23 mouse cellular contexts compared by ENCODE assay signal in genomic region chr11:3859778-3860177, GRCm38 (mm10). TPM values are rescaled to one million over a fixed set of nuclear protein-coding genes. Genes with fewer than 3 reads are reported as not detected.
A peak's percentile ranks its signal among the peaks of the same experiment; 100 is the strongest.
DNase-seq lines count a peak whose midpoint lies in the region; ATAC-seq and TF ChIP-seq lines count a peak whose summit lies in the region.
"Had no signal": no experiment of that assay in that cellular context is flagged by ENCODE, and none has a peak within 500 bp of the region (broad histone marks: within the 10 kb centered on the region; RNA-seq: fewer than 3 reads in every experiment).

No protein-coding gene starts in this region.

- no peak overlapping the region for H3K9ac ChIP-seq in hindbrain, embryonic 13.5 days
- H3K9ac ChIP-seq: embryonic facial prominence, embryonic 13.5 days; embryonic facial prominence, embryonic 15.5 days; forebrain, embryonic 12.5 days had no signal

- H3K27ac ChIP-seq in layer of hippocampus, adult 2 months, result peak overlapping the region; percentile 36; the same call in 1 of the 2 replicates
- peak overlapping the region; percentile 6; the same call in 1 of the 2 replicates for H3K27ac ChIP-seq in olfactory bulb, adult 2 months (ENCODE audit: insufficient read depth, low read depth, low read length)
- H3K27ac ChIP-seq in hindbrain, embryonic 13.5 days, result no peak overlapping the region
- H3K27ac ChIP-seq: embryonic facial prominence, embryonic 13.5 days; embryonic facial prominence, embryonic 15.5 days; forebrain, embryonic 10.5 days; forebrain, embryonic 12.5 days had no signal

- no peak overlapping the region for H3K4me2 ChIP-seq in hindbrain, embryonic 13.5 days
- H3K4me2 ChIP-seq: embryonic facial prominence, embryonic 13.5 days; embryonic facial prominence, embryonic 15.5 days; forebrain, embryonic 12.5 days had no signal

- no peak for TF ChIP-seq POLR2A in olfactory bulb, adult 2 months (IDR thresholded peaks at IDR 0.05; ENCODE audit: insufficient read depth, low read depth, low read length)

- H3K9me3 ChIP-seq in hindbrain, embryonic 13.5 days, result no peaks in the 10 kb centered on the region
- H3K9me3 ChIP-seq: embryonic facial prominence, embryonic 13.5 days; embryonic facial prominence, embryonic 15.5 days; forebrain, embryonic 10.5 days; forebrain, embryonic 12.5 days; G1E had no signal

- WGBS in olfactory bulb, adult 2 months, result 58% methylated on average over 4 of the region's 4 CpGs
- WGBS in hindbrain, embryonic 13.5 days, result 90% methylated on average over 4 of the region's 4 CpGs

- no peaks in the 10 kb centered on the region for H3K79me3 ChIP-seq in C2C12 (ENCODE audit: low read depth)

- no peaks in the 10 kb centered on the region for H3K79me2 ChIP-seq in C2C12 (ENCODE audit: control insufficient read depth, insufficient read depth)

- H3K4me3 ChIP-seq in layer of hippocampus, adult 2 months, result peak overlapping the region; percentile 72
- no peak overlapping the region for H3K4me3 ChIP-seq in C2C12 (ENCODE audit: insufficient read depth, poor library complexity, severe bottlenecking)
- no peak overlapping the region for H3K4me3 ChIP-seq in olfactory bulb, adult 2 months (ENCODE audit: insufficient read depth, low read depth, low read length)
- no peak overlapping the region for H3K4me3 ChIP-seq in hindbrain, embryonic 13.5 days
- H3K4me3 ChIP-seq: embryonic facial prominence, embryonic 13.5 days; embryonic facial prominence, embryonic 15.5 days; erythroblast, embryonic 14.5 days; forebrain, embryonic 10.5 days; forebrain, embryonic 12.5 days had no signal

- no peak for ATAC-seq in hindbrain, embryonic 13.5 days (ENCODE audit: low FRiP score)
- ATAC-seq: forebrain, embryonic 14.5 days; forebrain, embryonic 16.5 days had no signal

- no peak for TF ChIP-seq CTCF in layer of hippocampus, adult 2 months (conservative IDR thresholded peaks at IDR 0.05)
- no peak for TF ChIP-seq CTCF in C2C12 (IDR thresholded peaks at IDR 0.05; ENCODE audit: control insufficient read depth, insufficient read depth, insufficient read length)
- TF ChIP-seq CTCF in olfactory bulb, adult 2 months (IDR thresholded peaks at IDR 0.05; ENCODE audit: insufficient read depth, low read depth, low read length), result no peak

- H3ac ChIP-seq in C2C12 (ENCODE audit: control insufficient read depth, insufficient read length, low read depth), result no peak overlapping the region

- no peaks in the 10 kb centered on the region for H3K36me3 ChIP-seq in C2C12 (ENCODE audit: control insufficient read depth, insufficient read depth)
- no peaks in the 10 kb centered on the region for H3K36me3 ChIP-seq in hindbrain, embryonic 13.5 days
- H3K36me3 ChIP-seq: embryonic facial prominence, embryonic 13.5 days; embryonic facial prominence, embryonic 15.5 days; forebrain, embryonic 10.5 days; forebrain, embryonic 12.5 days; G1E had no signal

- no peaks in the 10 kb centered on the region for H3K27me3 ChIP-seq in C2C12 (ENCODE audit: control insufficient read depth, insufficient read depth, insufficient read length)
- peaks cover 19% of the 10 kb centered on the region for H3K27me3 ChIP-seq in hindbrain, embryonic 13.5 days

- DNase-seq in layer of hippocampus, adult 2 months (ENCODE audit: low spot score in 2 of 2), result no peak
- no peak for DNase-seq in layer of hippocampus, adult 9-11 months
- DNase-seq in NIH3T3 (ENCODE audit: low read depth), result peak; percentile 37
- DNase-seq in urinary bladder, postnatal 10 days (ENCODE audit: low spot score), result no peak
- DNase-seq in cerebellum, adult 8-10 months, result no peak
- DNase-seq: adrenal gland, adult 8-10 months; adrenal gland, postnatal 14 days; adrenal gland, postnatal 36 days; B cell, adult 2 months; cerebellum, postnatal 36 days; embryo, embryonic 11 days had no signal

- H3K4me1 ChIP-seq in olfactory bulb, adult 2 months (ENCODE audit: control insufficient read depth, insufficient read depth, low read length), result peaks cover 20% of the 10 kb centered on the region
- H3K4me1 ChIP-seq in hindbrain, embryonic 13.5 days (replicated peaks), result peaks cover 14% of the 10 kb centered on the region

TF ChIP-seq in C2C12, 6 proteins besides CTCF, POLR2A, EP300 and RAD21:
- TF ChIP-seq USF1 (IDR thresholded peaks at IDR 0.05; ENCODE audit: low read depth) (no peak), FOSL1 (IDR thresholded peaks at IDR 0.05; ENCODE audit: insufficient read depth, low read length, poor library complexity, severe bottlenecking) (peak; percentile 57)

RNA-seq across cellular contexts. Expression of gene Osbp2, which starts 3.9 kb away (rescaled TPM):
- 10 to 100 TPM; 81.4 to 86.7 TPM for total RNA-seq in layer of hippocampus, adult 2 months (2021)
- polyA plus RNA-seq in C2C12 (2012; fragmentation: generic; extraction: Trizol), result 2.1 TPM
- polyA plus RNA-seq in olfactory bulb, adult 2 months (2012; ENCODE audit: insufficient read depth, insufficient read length, low replicate concordance, missing spikeins), result not detected in 2 replicates
- 14.5 and 17.4 TPM in 2 replicates for polyA plus RNA-seq in hindbrain, embryonic 13.5 days (2015; fragmentation: Nextera tagmentation; extraction: Ambion mirVana)
- total RNA-seq: common myeloid progenitor, adult 5-6 weeks had no signal
- polyA plus RNA-seq: erythroblast, embryonic 14.5 days; G1E had no signal

RNA-seq across cellular contexts. Expression of gene 4921536K21Rik, which starts 35.1 kb away (rescaled TPM):
- under 1 TPM; 0.39 to 0.41 TPM for total RNA-seq in layer of hippocampus, adult 2 months (2021)
- polyA plus RNA-seq in C2C12 (2012; fragmentation: generic; extraction: Trizol), result 0.89 TPM
- not detected in 2 replicates for polyA plus RNA-seq in olfactory bulb, adult 2 months (2012; ENCODE audit: insufficient read depth, insufficient read length, low replicate concordance, missing spikeins)
- 0.47 and 0.84 TPM in 2 replicates for polyA plus RNA-seq in hindbrain, embryonic 13.5 days (2015; fragmentation: Nextera tagmentation; extraction: Ambion mirVana)
- total RNA-seq: common myeloid progenitor, adult 5-6 weeks had no signal
- polyA plus RNA-seq: G1E had no signal

RNA-seq across cellular contexts. Expression of gene Dusp18, which starts 35.3 kb away (rescaled TPM):
- total RNA-seq in layer of hippocampus, adult 2 months (2021), result 10 to 100 TPM; 24.6 to 26.0 TPM
- 9.9 TPM for polyA plus RNA-seq in C2C12 (2012; fragmentation: generic; extraction: Trizol)
- polyA plus RNA-seq in olfactory bulb, adult 2 months (2012; ENCODE audit: insufficient read depth, insufficient read length, low replicate concordance, missing spikeins), result not detected in 2 replicates
- polyA plus RNA-seq in hindbrain, embryonic 13.5 days (2015; fragmentation: Nextera tagmentation; extraction: Ambion mirVana), result 33.8 and 35.2 TPM in 2 replicates
- polyA plus RNA-seq: erythroblast, embryonic 14.5 days; G1E had no signal

RNA-seq across cellular contexts. Expression of gene Slc35e4, which starts 54.7 kb away (rescaled TPM):
- 10 to 100 TPM; 16.9 TPM for total RNA-seq in layer of hippocampus, adult 2 months (2021)
- polyA plus RNA-seq in C2C12 (2012; fragmentation: generic; extraction: Trizol), result 58.0 TPM
- not detected in 2 replicates for polyA plus RNA-seq in olfactory bulb, adult 2 months (2012; ENCODE audit: insufficient read depth, insufficient read length, low replicate concordance, missing spikeins)
- 11.1 and 11.4 TPM in 2 replicates for polyA plus RNA-seq in hindbrain, embryonic 13.5 days (2015; fragmentation: Nextera tagmentation; extraction: Ambion mirVana)
- polyA plus RNA-seq: G1E had no signal

Comparison
In these comparisons a context has a peak if more than half of its experiments do, and no peak if none do; other contexts are left out.
1. RNA of gene Dusp18, which starts 35.3 kb away (polyA plus RNA-seq): 33.8 to 35.2 TPM in hindbrain, embryonic 13.5 days and 9.9 TPM in C2C12 (single experiment); not detected in olfactory bulb, adult 2 months; every median in the first group is over 10 times any median in the second.